Mouse (Mus musculus) CH12.LX (cell line): Measurements from ENCODE around the gene Atg2b. TPM values are rescaled to one million over a fixed set of nuclear protein-coding genes. Genes with fewer than 3 reads are reported as not detected.

ENCODE experiments used
- DNase-seq: peaks from one replicate; pipeline ENCODE4 v3.0.0-alpha.2; 2013; ENCODE audit errors: extremely low read depth
- H3K27ac ChIP-seq: 2 replicates; pipeline ENCODE4 v1.5.1; 2012; ENCODE audit warnings: low read depth, mild to moderate bottlenecking, control low read depth, moderate library complexity; ENCODE audit not compliant: insufficient read depth
- H3K27me3 ChIP-seq: replicated peaks from 2 replicates; pipeline ENCODE3; 2012; ENCODE audit warnings: inconsistent platforms
- H3K36me3 ChIP-seq, 2 experiments: replicated peaks in 1 of 2; 2 replicates each; pipeline versions ENCODE3 to v1.6.1; 2012; ENCODE audit warnings: inconsistent platforms in 1 of 2, low read length in 1 of 2, mild to moderate bottlenecking in 1 of 2, mixed read lengths in 1 of 2, moderate library complexity in 1 of 2; ENCODE audit not compliant: control insufficient read depth in 1 of 2, insufficient read depth in 1 of 2
- H3K4me1 ChIP-seq, 2 experiments: 2 replicates each; pipeline ENCODE4 v1.6.1; 2012; ENCODE audit warnings: inconsistent platforms in 1 of 2, moderate library complexity in 1 of 2; ENCODE audit not compliant: insufficient read depth in 2 of 2, control insufficient read depth in 1 of 2
- H3K4me2 ChIP-seq: 2 replicates; pipeline ENCODE4 v1.6.1; 2012; ENCODE audit warnings: low read depth, mild to moderate bottlenecking, control low read depth; ENCODE audit not compliant: poor library complexity, insufficient read depth, severe bottlenecking
- H3K4me3 ChIP-seq, 3 experiments: fragments of 150-350 bp in 1 of 3; sonication (generic) in 1 of 3; replicated peaks in 1 of 3; 2 replicates each; pipeline versions ENCODE3 to v1.5.1; 2011 to 2012; ENCODE audit warnings: low read depth in 2 of 3, low read length in 2 of 3, mild to moderate bottlenecking in 2 of 3, moderate library complexity in 2 of 3, control low read depth in 1 of 3, improper control_type of control experiment in 1 of 3, inconsistent platforms in 1 of 3, mixed read lengths in 1 of 3; ENCODE audit not compliant: poor library complexity in 1 of 3
- H3K79me2 ChIP-seq: replicated peaks from 2 replicates; pipeline ENCODE4 v1.6.1; 2012; ENCODE audit warnings: mild to moderate bottlenecking, moderate library complexity; ENCODE audit not compliant: control insufficient read depth, poor library complexity, insufficient read depth, severe bottlenecking; ENCODE audit errors: extremely low read depth
- H3K9ac ChIP-seq: 2 replicates; pipeline ENCODE4 v1.6.1; 2012; ENCODE audit warnings: low read depth, mild to moderate bottlenecking, control low read depth, moderate library complexity; ENCODE audit not compliant: insufficient read depth
- H3K9me3 ChIP-seq: replicated peaks from 2 replicates; pipeline ENCODE3; 2012; ENCODE audit warnings: low read length, inconsistent platforms, mixed read lengths
- CHD1 ChIP-seq: IDR thresholded peaks from 2 replicates; pipeline ENCODE4 v1.6.1; 2012; ENCODE audit warnings: low read depth, low read length, improper control_type of control experiment, inconsistent platforms
- CHD2 ChIP-seq: IDR thresholded peaks from 2 replicates; pipeline ENCODE4 v1.6.1; 2011; ENCODE audit warnings: low read length, improper control_type of control experiment
- E2F4 ChIP-seq: IDR thresholded peaks from 2 replicates; pipeline ENCODE4 v1.6.1; 2011; ENCODE audit warnings: low read depth, low read length, improper control_type of control experiment; ENCODE audit not compliant: insufficient replicate concordance
- ELF1 ChIP-seq: IDR thresholded peaks from 2 replicates; pipeline ENCODE4 v1.6.1; 2014; ENCODE audit warnings: low read depth, mild to moderate bottlenecking, inconsistent platforms, low read length, improper control_type of control experiment
- EP300 ChIP-seq: IDR thresholded peaks from 2 replicates; pipeline ENCODE4 v1.6.1; 2011; ENCODE audit warnings: low read length, improper control_type of control experiment
- ETS1 ChIP-seq: conservative IDR thresholded peaks from 2 replicates; pipeline ENCODE4 v1.6.1; 2012; ENCODE audit warnings: low read depth, mild to moderate bottlenecking, inconsistent platforms, low read length, improper control_type of control experiment, moderate library complexity
- IRF4 ChIP-seq: IDR thresholded peaks from 2 replicates; pipeline ENCODE4 v1.6.1; 2014; ENCODE audit warnings: low read depth, mild to moderate bottlenecking, inconsistent platforms, low read length, improper control_type of control experiment
- JUND ChIP-seq: conservative IDR thresholded peaks from 2 replicates; pipeline ENCODE4 v1.6.1; 2011; ENCODE audit warnings: low read depth, low read length, improper control_type of control experiment
- MAZ ChIP-seq: IDR thresholded peaks from 2 replicates; pipeline ENCODE4 v1.6.1; 2012; ENCODE audit warnings: low read depth, mild to moderate bottlenecking, inconsistent platforms, low read length, improper control_type of control experiment, moderate library complexity
- MXI1 ChIP-seq: IDR thresholded peaks from 2 replicates; pipeline ENCODE4 v1.6.1; 2011; ENCODE audit warnings: mild to moderate bottlenecking, low read depth, low read length, improper control_type of control experiment
- MYC ChIP-seq: IDR thresholded peaks from 2 replicates; pipeline ENCODE4 v1.6.1; 2011; ENCODE audit warnings: low read depth, mild to moderate bottlenecking, improper control_type of control experiment, low read length
- NELFE ChIP-seq: IDR thresholded peaks from 2 replicates; pipeline ENCODE4 v1.6.1; 2011; ENCODE audit warnings: low read depth, low read length, improper control_type of control experiment
- POLR2A ChIP-seq: IDR thresholded peaks from 2 replicates; pipeline ENCODE4 v1.6.1; 2011; ENCODE audit warnings: low read depth, mild to moderate bottlenecking, improper control_type of control experiment, low read length
- POLR2AphosphoS2 ChIP-seq: IDR thresholded peaks from 2 replicates; pipeline ENCODE4 v1.6.1; 2011; ENCODE audit warnings: low read depth, low read length, improper control_type of control experiment
- RCOR1 ChIP-seq: conservative IDR thresholded peaks from 2 replicates; pipeline ENCODE4 v1.6.1; 2012; ENCODE audit warnings: low read depth, mild to moderate bottlenecking, inconsistent platforms, low read length, improper control_type of control experiment
- SMC3 ChIP-seq: IDR thresholded peaks from 2 replicates; pipeline ENCODE4 v1.6.1; 2011; ENCODE audit warnings: low read depth, low read length, improper control_type of control experiment
- TCF12 ChIP-seq: IDR thresholded peaks from 2 replicates; pipeline ENCODE4 v1.6.1; 2014; ENCODE audit warnings: low read depth, mild to moderate bottlenecking, inconsistent platforms, low read length, improper control_type of control experiment
- USF1 ChIP-seq: IDR thresholded peaks from 2 replicates; pipeline ENCODE4 v1.6.1; 2014; ENCODE audit warnings: low read depth, mild to moderate bottlenecking, inconsistent platforms, low read length, improper control_type of control experiment
- USF2 ChIP-seq: conservative IDR thresholded peaks from 2 replicates; pipeline ENCODE4 v1.6.1; 2011; ENCODE audit warnings: low read depth, low read length, improper control_type of control experiment
- ZC3H11A ChIP-seq: IDR thresholded peaks from 2 replicates; pipeline ENCODE4 v1.6.1; 2012; ENCODE audit warnings: low read depth, mild to moderate bottlenecking, inconsistent platforms, low read length, improper control_type of control experiment
- ZNF384 ChIP-seq: IDR thresholded peaks from 2 replicates; pipeline ENCODE4 v1.6.1; 2012; ENCODE audit warnings: low read depth, low read length, improper control_type of control experiment, inconsistent platforms
- dilution Hi-C: fragments of 300-500 bp; cut with MboI; formaldehyde crosslinking; loops from 2 replicates; pipeline ENCODE4 v1.14.3; 2020; ENCODE audit warnings: low sequenced_read_pairs; ENCODE audit not compliant: extremely low pct_unique_long_range_greater_than_20kb, extremely low pct_ligation_motif_present
- in situ Hi-C: fragments of 300-500 bp; cut with MboI; formaldehyde crosslinking; loops from 3 replicates; pipeline ENCODE4 v1.14.3; 2019; ENCODE audit warnings: low sequenced_read_pairs, low pct_ligation_motif_present, low pct_unique_long_range_greater_than_20kb, mixed read lengths
- polyA plus RNA-seq: library from polyadenylated mRNA; unstranded; fragments of >175 nt; gene quantifications from 2 replicates; pipeline ENCODE4 v1.2.1, GENCODE M21; 2012; ENCODE audit warnings: low read depth; ENCODE audit not compliant: insufficient read length
- total RNA-seq, 2 experiments: library from RNA; depleted of rRNA; stranded (reverse); fragments of 300-350 nt in 1 of 2; fragments of >200 nt in 1 of 2; gene quantifications; 2 replicates each; pipeline ENCODE4 v1.2.3; 2012 to 2014

Atg2b gene
- total and polyA plus RNA-seq, 3 experiments, result 26.9 to 28.5 (median 28.4) TPM

GRCm38 (mm10) chr12:105697104-105697780 lies 12.2 kb upstream of the Atg2b start:
- Histone ChIP-seq H3K27ac (no peak overlapping the region), H3K27me3 (no peaks in the 10 kb centered on the region), H3K4me1 (peaks cover 2 to 12% of the 10 kb centered on the region in 2 experiments; a peak in 2 of 4 replicates), H3K36me3 (peaks cover 16 to 45% of the 10 kb centered on the region in 2 experiments), H3K9ac (no peak overlapping the region), H3K9me3 (peaks cover 2% of the 10 kb centered on the region), H3K4me2 (no peak overlapping the region), H3K79me2 (no peaks in the 10 kb centered on the region), H3K4me3 (no peak overlapping the region)
- DNase-seq, result no peak
- TF ChIP-seq ZC3H11A (no peak), POLR2AphosphoS2 (no peak), SMC3 (no peak), MXI1 (no peak), IRF4 (no peak), MYC (no peak), ZNF384 (peak; percentile 30; the same call in 1 of the 2 replicates)
- in situ Hi-C loops (no loop called here), dilution Hi-C loops (no loop called here)

GRCm38 (mm10) chr12:105695848-105696247 lies 10.8 kb upstream of the Atg2b start:
- H3K4me3 ChIP-seq, result no peak overlapping the region
- no peak overlapping the region for H3K27ac ChIP-seq
- H3K9ac ChIP-seq, result no peak overlapping the region
- no peaks in the 10 kb centered on the region for H3K27me3 ChIP-seq
- no peaks in the 10 kb centered on the region for H3K79me2 ChIP-seq
- TF ChIP-seq USF1 (peak; percentile 53), IRF4 (no peak), ETS1 (no peak), POLR2AphosphoS2 (no peak), CHD2 (no peak), USF2 (peak; percentile 73)
- no peak overlapping the region for H3K4me2 ChIP-seq
- H3K4me1 ChIP-seq, result peaks cover 2 to 12% of the 10 kb centered on the region in 2 experiments; a peak in 2 of 4 replicates
- in situ Hi-C loops (no loop called here), dilution Hi-C loops (no loop called here)
- peaks cover 20 to 48% of the 10 kb centered on the region in 2 experiments for H3K36me3 ChIP-seq
- DNase-seq, result peak; percentile 15
- peaks cover 2% of the 10 kb centered on the region for H3K9me3 ChIP-seq

DNA sequence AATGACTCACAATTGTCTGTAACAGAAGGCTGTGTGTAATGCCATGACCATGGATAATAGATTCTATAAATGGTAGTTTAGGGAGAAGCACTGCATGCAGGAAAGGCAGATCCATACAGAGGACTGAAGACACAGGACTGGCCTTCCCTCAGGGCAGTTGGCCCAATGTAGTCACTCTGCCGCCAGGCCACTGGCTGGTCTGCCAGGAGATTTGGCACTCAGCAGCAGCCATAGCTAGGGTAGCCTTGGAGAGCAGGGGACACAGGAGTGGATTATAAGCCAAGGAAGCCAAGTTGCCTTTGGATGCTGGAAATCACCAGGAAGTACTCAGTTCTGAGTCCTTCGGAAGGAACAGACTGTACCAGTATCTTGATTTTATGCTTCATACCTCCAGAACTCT lies 9.0 kb upstream of the Atg2b start:
- H3K79me2 ChIP-seq, result no peaks in the 10 kb centered on the region
- DNase-seq, result no peak
- H3K36me3 ChIP-seq, result peaks cover 13 to 52% of the 10 kb centered on the region in 2 experiments
- no peak overlapping the region for H3K27ac ChIP-seq
- peaks cover 2% of the 10 kb centered on the region for H3K9me3 ChIP-seq
- in situ Hi-C loops, result no loop called here
- peaks cover 2 to 12% of the 10 kb centered on the region in 2 experiments; a peak in 2 of 4 replicates for H3K4me1 ChIP-seq
- H3K27me3 ChIP-seq, result no peaks in the 10 kb centered on the region
- no peak overlapping the region for H3K4me3 ChIP-seq
- dilution Hi-C loops, result no loop called here
- H3K9ac ChIP-seq, result no peak overlapping the region
- TF ChIP-seq ETS1 (no peak), EP300 (no peak), POLR2A (no peak), NELFE (no peak), ELF1 (no peak), MAZ (no peak), CHD2 (no peak), CHD1 (no peak), RCOR1 (no peak), MYC (no peak), TCF12 (no peak), USF1 (no peak), E2F4 (no peak), ZC3H11A (no peak), JUND (no peak)
- H3K4me2 ChIP-seq, result no peak overlapping the region
